In genomic region chrX:163722785-163723577, GRCm38 (mm10) we compare ENCODE assay signal across 11 mouse cellular contexts. TPM values are rescaled to one million over a fixed set of nuclear protein-coding genes. Genes with fewer than 3 reads are reported as not detected.
DNase-seq lines count a peak whose midpoint lies in the region; ATAC-seq and TF ChIP-seq lines count a peak whose summit lies in the region.
"Had no signal": no experiment of that assay in that cellular context is flagged by ENCODE, and none has a peak within 500 bp of the region (broad histone marks: within the 10 kb centered on the region; RNA-seq: fewer than 3 reads in every experiment).

No protein-coding gene starts in this region.

- no peaks in the 10 kb centered on the region for H3K9me3 ChIP-seq in hindbrain, embryonic 16.5 days (ENCODE audit: control insufficient read depth, low read length)
- H3K9me3 ChIP-seq: kidney, embryonic 15.5 days had no signal

- H3K27me3 ChIP-seq in hindbrain, embryonic 16.5 days (replicated peaks; ENCODE audit: control insufficient read depth, insufficient read depth, low read length): peaks cover 4% of the 10 kb centered on the region
- no peaks in the 10 kb centered on the region for H3K27me3 ChIP-seq in myocyte (ENCODE audit: control insufficient read depth, insufficient read depth, insufficient read length)

- no peak overlapping the region for H3ac ChIP-seq in myocyte (ENCODE audit: control insufficient read depth, insufficient read length)

- peak; percentile 70 for DNase-seq in brain, embryonic 14.5 days (ENCODE audit: low read depth)
- no peak for DNase-seq in yolk sac, embryonic 10.5 days (ENCODE audit: low spot score)
- DNase-seq in Muller cell, postnatal 12 days (ENCODE audit: inconsistent ontology term): no peak
- DNase-seq: heart, postnatal 36 days had no signal

- H3K4me3 ChIP-seq in embryonic fibroblast, embryonic 13.5 days (ENCODE audit: insufficient read depth, low read length): no peak overlapping the region
- no peak overlapping the region for H3K4me3 ChIP-seq in hindbrain, embryonic 16.5 days (ENCODE audit: low read length)
- H3K4me3 ChIP-seq in myocyte: no peak overlapping the region
- H3K4me3 ChIP-seq: kidney, embryonic 15.5 days had no signal

- WGBS in hindbrain, embryonic 16.5 days: 30% methylated on average over 12 of the region's 12 CpGs

- ATAC-seq in hindbrain, embryonic 16.5 days: peak; percentile 76
- no peak for ATAC-seq in erythroid progenitor cell, adult 5-6 weeks (replicated peaks; ENCODE audit: low FRiP score, poor library complexity, severe bottlenecking)

- H3K79me2 ChIP-seq in myocyte (ENCODE audit: control insufficient read depth, insufficient read depth): no peaks in the 10 kb centered on the region

- peaks cover 5% of the 10 kb centered on the region for H3K4me1 ChIP-seq in embryonic fibroblast, embryonic 13.5 days (ENCODE audit: control insufficient read depth, insufficient read depth, low read length)
- H3K4me1 ChIP-seq in hindbrain, embryonic 16.5 days (ENCODE audit: control insufficient read depth, insufficient read depth, low read depth, low read length): no peaks in the 10 kb centered on the region
- H3K4me1 ChIP-seq: kidney, embryonic 15.5 days had no signal

- H3K4me2 ChIP-seq in hindbrain, embryonic 16.5 days (ENCODE audit: low read length): peak overlapping the region; percentile 32; the same call in 1 of the 2 replicates
- H3K4me2 ChIP-seq in myocyte (ENCODE audit: low read depth): peak overlapping the region; percentile 55
- H3K4me2 ChIP-seq: kidney, embryonic 15.5 days had no signal

- H3K27ac ChIP-seq in embryonic fibroblast, embryonic 13.5 days (ENCODE audit: insufficient read depth, low read length): peak overlapping the region; percentile 47
- no peak overlapping the region for H3K27ac ChIP-seq in hindbrain, embryonic 16.5 days (ENCODE audit: low read depth, low read length)
- H3K27ac ChIP-seq: kidney, embryonic 15.5 days; stomach, postnatal 0 days had no signal

- H3K36me3 ChIP-seq in hindbrain, embryonic 16.5 days (ENCODE audit: control insufficient read depth, insufficient read depth, low read length): no peaks in the 10 kb centered on the region
- H3K36me3 ChIP-seq in myocyte (ENCODE audit: control insufficient read depth, insufficient read depth): no peaks in the 10 kb centered on the region
- H3K36me3 ChIP-seq: kidney, embryonic 15.5 days had no signal

- H3K9ac ChIP-seq in hindbrain, embryonic 16.5 days (ENCODE audit: low read depth, low read length): no peak overlapping the region
- H3K9ac ChIP-seq: kidney, embryonic 15.5 days had no signal

- TF ChIP-seq CTCF in brain, embryonic 14.5 days (IDR thresholded peaks at IDR 0.05; ENCODE audit: borderline replicate concordance, extremely low read depth, insufficient read depth, insufficient read length): no peak
- no peak for TF ChIP-seq CTCF in embryonic fibroblast, embryonic 13.5 days (IDR thresholded peaks at IDR 0.05; ENCODE audit: borderline replicate concordance, insufficient read depth, low read length)

- no peak for TF ChIP-seq POLR2A in brain, embryonic 14.5 days (IDR thresholded peaks at IDR 0.05; ENCODE audit: borderline replicate concordance, extremely low read depth, insufficient read depth, insufficient read length, poor library complexity, severe bottlenecking)
- no peak for TF ChIP-seq POLR2A in embryonic fibroblast, embryonic 13.5 days (IDR thresholded peaks at IDR 0.05; ENCODE audit: low read depth, low read length)
- no peak for TF ChIP-seq POLR2A in myocyte (IDR thresholded peaks at IDR 0.05; ENCODE audit: insufficient read length, low read depth)

TF ChIP-seq in myocyte, 11 proteins besides CTCF, POLR2A, EP300 and RAD21:
- no peak for TF ChIP-seq E2F4 (IDR thresholded peaks at IDR 0.05; ENCODE audit: insufficient read depth)

RNA-seq across cellular contexts. Expression of gene Rnf138rt1, which starts 38.1 kb away (rescaled TPM):
- polyA plus RNA-seq in brain, embryonic 14.5 days (2012; rRNA removed): 2.4 and 2.7 TPM in 2 replicates
- polyA plus RNA-seq in embryonic fibroblast, embryonic 13.5 days (2011; ENCODE audit: insufficient read length, low read depth, missing spikeins): not detected in 2 replicates
- polyA plus RNA-seq in hindbrain, embryonic 16.5 days (2015; fragmentation: Nextera tagmentation; extraction: Ambion mirVana): 4.7 and 5.8 TPM in 2 replicates
- not detected for polyA plus RNA-seq in myocyte (2012; fragmentation: generic; extraction: Trizol)
- not detected in 2 replicates for total RNA-seq in erythroid progenitor cell, adult 5-6 weeks (2015; ENCODE audit: low replicate concordance)
- not detected in 2 replicates for total RNA-seq in erythroid progenitor cell, adult 5-6 weeks (2017; ENCODE audit: low replicate concordance)
- total RNA-seq: heart, postnatal 36 days had no signal
- polyA plus RNA-seq: kidney, embryonic 15.5 days; liver, embryonic 16.5 days had no signal
